Mouse (Mus musculus): ENCODE measurements around the gene Ptpn6. TPM values are rescaled to one million over a fixed set of nuclear protein-coding genes. Genes with fewer than 3 reads are reported as not detected.

Ptpn6 gene
- polyA plus RNA-seq, 1 experiment from 2014 or later: 4.7 TPM

DNA sequence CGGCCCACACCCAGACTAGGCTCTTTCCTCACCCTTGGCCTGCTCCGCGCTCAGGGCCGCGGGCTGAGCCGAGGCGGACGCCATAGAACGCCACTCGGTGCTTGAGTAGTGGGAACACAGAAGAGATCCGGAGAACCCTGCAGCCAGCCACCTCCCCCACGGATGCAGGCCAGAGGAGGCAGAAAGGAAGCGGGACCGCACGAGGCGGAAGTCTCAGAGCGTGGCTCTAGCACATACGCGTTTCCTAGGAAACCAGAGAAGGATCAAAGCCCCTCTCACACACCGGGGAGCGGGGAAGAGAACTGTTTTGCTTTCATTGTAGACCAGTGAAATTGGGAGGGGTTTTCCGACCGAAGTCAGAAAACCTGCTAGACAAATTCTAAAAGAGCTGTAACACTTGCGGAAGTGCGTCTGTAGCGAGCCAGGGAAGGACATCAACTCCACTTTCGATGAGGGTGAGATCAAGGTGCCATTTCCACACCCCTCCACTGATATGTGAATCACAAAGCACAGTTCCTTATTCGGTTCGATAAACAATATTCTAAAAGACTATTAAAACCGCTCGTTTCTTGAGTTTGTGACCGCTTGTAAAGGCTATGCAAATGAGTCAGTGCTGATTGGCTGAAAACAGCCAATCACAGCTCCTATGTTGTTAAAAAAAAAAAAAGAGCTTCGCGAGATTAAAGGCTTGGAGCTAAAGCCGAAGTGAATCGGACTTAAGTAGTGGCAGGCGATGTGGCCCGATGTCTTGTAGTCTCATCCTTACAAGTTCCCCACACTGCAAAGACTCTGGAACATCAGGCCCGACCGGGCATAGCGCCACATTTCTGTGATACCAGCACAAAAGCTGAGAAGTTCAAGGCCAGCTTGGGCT, 2.6 kb upstream of the Ptpn6 start, which contains the start of gene Grcc10:
Grcc10 (minus strand) TSS at position 487 of the 874 bp plus-strand sequence.
- no peaks in the 10 kb centered on the region for H3K27me3 ChIP-seq (replicated peaks; ENCODE audit: control insufficient read depth, insufficient read depth, low read length)
- peak within 1 kb of the TSS; percentile 88 for H3K9ac ChIP-seq (ENCODE audit: low read length)
- peaks cover 22% of the 10 kb centered on the region for H3K4me1 ChIP-seq (ENCODE audit: control insufficient read depth, insufficient read depth, low read length)
- peak; percentile 85 for ATAC-seq
- peak within 1 kb of the TSS; percentile 99 for H3K27ac ChIP-seq (ENCODE audit: low read depth, low read length)
- peak within 1 kb of the TSS; percentile 64 for H3K4me3 ChIP-seq (ENCODE audit: low read depth, low read length)
- H3K36me3 ChIP-seq (ENCODE audit: control insufficient read depth, insufficient read depth, low read length): peaks cover 37% of the 10 kb centered on the region
- peak; percentile 98 for DNase-seq (ENCODE audit: low spot score)
- no peaks in the 10 kb centered on the region for H3K9me3 ChIP-seq (replicated peaks; ENCODE audit: control insufficient read depth, low read length)
- peak within 1 kb of the TSS; percentile 77 for H3K4me2 ChIP-seq (ENCODE audit: low read length)
- under 1% methylated on average over 41 of the region's 41 CpGs for WGBS

DNA sequence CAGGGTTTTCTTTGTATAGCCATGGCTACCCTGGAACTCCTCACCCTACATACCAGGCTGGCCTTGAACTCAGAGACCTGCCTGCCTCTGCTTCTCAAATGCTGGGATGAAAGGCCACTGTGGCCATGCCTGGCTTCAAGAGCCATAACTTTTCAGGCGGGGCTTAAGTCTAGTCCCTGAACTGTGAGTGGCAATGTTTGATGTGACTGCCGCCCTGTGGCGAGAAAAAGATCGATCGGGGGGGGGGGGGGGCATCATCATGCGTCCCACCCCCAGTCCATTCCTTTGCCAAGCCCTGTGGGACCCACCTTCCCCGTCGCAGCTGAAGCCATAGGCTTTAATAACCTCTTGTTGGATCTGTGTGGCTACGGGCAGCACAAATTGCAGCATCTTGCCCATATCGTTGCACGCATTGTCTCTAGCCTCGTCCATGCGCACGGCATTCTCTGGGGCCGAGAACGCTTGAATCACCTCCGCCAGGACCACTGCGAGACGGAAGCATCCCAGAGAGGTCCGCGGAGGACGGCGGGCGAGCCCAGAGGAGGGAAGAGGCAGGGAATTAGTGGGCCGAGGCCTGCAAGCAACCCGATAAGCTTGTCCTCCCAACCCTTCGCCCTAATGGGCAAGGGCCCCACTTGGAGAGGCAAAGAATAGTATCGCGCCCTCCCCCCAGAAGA, 1.8 kb upstream of the Ptpn6 start:
- DNase-seq (ENCODE audit: low spot score): peak; percentile 77
- Histone ChIP-seq H3K4me3 (ENCODE audit: low read depth, low read length) (peak overlapping the region; percentile 64), H3K36me3 (ENCODE audit: control insufficient read depth, insufficient read depth, low read length) (peaks cover 37% of the 10 kb centered on the region), H3K4me1 (ENCODE audit: control insufficient read depth, insufficient read depth, low read length) (peaks cover 21% of the 10 kb centered on the region), H3K27ac (ENCODE audit: low read depth, low read length) (peak overlapping the region; percentile 99), H3K9me3 (replicated peaks; ENCODE audit: control insufficient read depth, low read length) (no peaks in the 10 kb centered on the region), H3K9ac (ENCODE audit: low read length) (peak overlapping the region; percentile 88), H3K27me3 (replicated peaks; ENCODE audit: control insufficient read depth, insufficient read depth, low read length) (no peaks in the 10 kb centered on the region), H3K4me2 (ENCODE audit: low read length) (peak overlapping the region; percentile 77)
- peak; percentile 27 for ATAC-seq
- 0% methylated on average over 29 of the region's 29 CpGs for WGBS

DNA sequence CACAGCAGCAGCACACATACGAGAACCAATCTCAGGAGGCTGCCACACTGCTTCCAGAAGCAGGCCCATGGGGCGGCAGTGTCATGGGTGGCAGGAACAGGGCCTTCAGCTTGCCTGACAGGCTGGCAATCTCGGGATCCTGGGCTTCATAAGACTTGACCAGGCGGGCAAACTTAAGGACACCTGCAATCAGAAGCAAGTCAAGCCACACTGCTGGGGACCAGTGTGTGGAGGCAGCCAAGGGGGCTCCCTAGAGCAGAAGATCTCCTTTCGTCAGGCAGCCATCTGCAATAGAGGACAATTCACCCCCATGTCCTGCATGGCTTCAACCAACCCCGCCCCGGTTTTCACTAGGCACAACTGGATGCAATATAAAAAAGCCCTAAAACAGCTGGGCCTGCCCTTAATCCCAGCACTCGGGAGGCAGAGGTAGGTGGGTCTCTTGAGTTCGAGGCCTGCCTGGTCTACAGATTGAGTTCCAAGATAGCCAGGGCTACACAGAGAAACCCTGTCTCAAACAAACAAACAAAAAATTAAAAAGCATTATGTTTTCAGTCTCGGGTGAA, 800 bp upstream of the Ptpn6 start:
- peak overlapping the region; percentile 88 for H3K9ac ChIP-seq (ENCODE audit: low read length)
- peaks cover 18% of the 10 kb centered on the region for H3K4me1 ChIP-seq (ENCODE audit: control insufficient read depth, insufficient read depth, low read length)
- no peak overlapping the region for H3K27ac ChIP-seq (ENCODE audit: low read depth, low read length)
- no peaks in the 10 kb centered on the region for H3K27me3 ChIP-seq (replicated peaks; ENCODE audit: control insufficient read depth, insufficient read depth, low read length)
- ATAC-seq: no peak
- no peak for DNase-seq (ENCODE audit: low spot score)
- peaks cover 28% of the 10 kb centered on the region for H3K36me3 ChIP-seq (ENCODE audit: control insufficient read depth, insufficient read depth, low read length)
- no peak overlapping the region for H3K4me3 ChIP-seq (ENCODE audit: low read depth, low read length)
- peak overlapping the region; percentile 77; the same call in 1 of the 2 replicates for H3K4me2 ChIP-seq (ENCODE audit: low read length)
- no peaks in the 10 kb centered on the region for H3K9me3 ChIP-seq (replicated peaks; ENCODE audit: control insufficient read depth, low read length)
- WGBS: 88% methylated on average over 10 of the region's 10 CpGs

DNA sequence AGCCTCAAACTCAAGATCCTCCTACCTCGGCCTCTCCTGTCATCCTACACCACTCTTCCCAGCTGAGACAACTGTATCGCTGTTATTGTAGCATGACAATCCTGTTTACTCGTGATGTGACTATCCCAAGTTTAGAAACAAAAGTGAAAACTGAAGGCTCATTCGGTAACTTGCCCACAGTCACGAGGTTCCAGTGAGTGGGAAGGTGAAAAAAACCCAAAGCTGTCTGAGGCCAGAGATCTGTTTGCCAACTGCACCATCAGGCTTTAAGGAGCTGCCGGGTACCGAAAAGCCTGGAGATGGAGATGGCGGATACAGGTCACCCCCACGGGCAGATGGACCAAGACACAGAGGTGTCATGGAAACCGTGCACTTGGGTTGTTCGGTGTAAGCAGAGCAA, 1.5 kb downstream of the Ptpn6 start:
- WGBS: 90% methylated on average over 11 of the region's 11 CpGs
- no peak for ATAC-seq
- no peaks in the 10 kb centered on the region for H3K27me3 ChIP-seq (replicated peaks; ENCODE audit: control insufficient read depth, insufficient read depth, low read length)

DNA sequence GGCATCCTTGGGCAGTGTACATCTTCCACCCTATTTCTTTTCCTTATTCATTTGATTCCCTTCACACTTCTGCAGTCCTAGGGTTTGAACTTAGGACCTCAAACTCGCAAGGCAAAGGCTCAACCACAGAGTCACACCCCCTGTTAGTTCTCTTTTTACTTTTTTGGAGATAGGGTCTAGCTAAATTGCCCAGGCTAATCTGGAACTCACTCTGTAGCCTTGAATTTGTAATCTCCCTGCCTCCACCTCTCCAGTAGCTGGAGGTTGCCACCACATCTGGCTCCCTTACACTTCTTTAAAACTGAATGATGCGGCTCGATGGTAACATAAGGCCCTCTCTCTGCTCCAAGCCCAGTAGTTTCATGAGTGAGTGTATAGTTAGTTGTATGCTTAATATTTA, 4.1 kb downstream of the Ptpn6 start:
- H3K27ac ChIP-seq (ENCODE audit: low read depth, low read length): no peak overlapping the region
- ATAC-seq (no peak), DNase-seq (ENCODE audit: low spot score) (no peak)
- H3K4me3 ChIP-seq (ENCODE audit: low read depth, low read length): no peak overlapping the region
- peaks cover 6% of the 10 kb centered on the region; the same call in 1 of the 2 replicates for H3K36me3 ChIP-seq (ENCODE audit: control insufficient read depth, insufficient read depth, low read length)
- 91% methylated on average over 3 of the region's 3 CpGs for WGBS
- H3K9me3 ChIP-seq (replicated peaks; ENCODE audit: control insufficient read depth, low read length): no peaks in the 10 kb centered on the region
- H3K27me3 ChIP-seq (replicated peaks; ENCODE audit: control insufficient read depth, insufficient read depth, low read length): no peaks in the 10 kb centered on the region
- H3K4me2 ChIP-seq (ENCODE audit: low read length): no peak overlapping the region
- H3K4me1 ChIP-seq (ENCODE audit: control insufficient read depth, insufficient read depth, low read length): peaks cover 5% of the 10 kb centered on the region
- no peak overlapping the region for H3K9ac ChIP-seq (ENCODE audit: low read length)

More for the DNA sequence above, 1.5 kb downstream of the Ptpn6 start:
- no peak overlapping the region for H3K4me3 ChIP-seq (ENCODE audit: low read depth, low read length)
- peaks cover 16% of the 10 kb centered on the region for H3K4me1 ChIP-seq (ENCODE audit: control insufficient read depth, insufficient read depth, low read length)
- peaks cover 6% of the 10 kb centered on the region; the same call in 1 of the 2 replicates for H3K36me3 ChIP-seq (ENCODE audit: control insufficient read depth, insufficient read depth, low read length)
- no peak overlapping the region for H3K4me2 ChIP-seq (ENCODE audit: low read length)
- H3K9ac ChIP-seq (ENCODE audit: low read length): no peak overlapping the region
- H3K27ac ChIP-seq (ENCODE audit: low read depth, low read length): no peak overlapping the region
- DNase-seq (ENCODE audit: low spot score): no peak
- H3K9me3 ChIP-seq (replicated peaks; ENCODE audit: control insufficient read depth, low read length): no peaks in the 10 kb centered on the region

DNA sequence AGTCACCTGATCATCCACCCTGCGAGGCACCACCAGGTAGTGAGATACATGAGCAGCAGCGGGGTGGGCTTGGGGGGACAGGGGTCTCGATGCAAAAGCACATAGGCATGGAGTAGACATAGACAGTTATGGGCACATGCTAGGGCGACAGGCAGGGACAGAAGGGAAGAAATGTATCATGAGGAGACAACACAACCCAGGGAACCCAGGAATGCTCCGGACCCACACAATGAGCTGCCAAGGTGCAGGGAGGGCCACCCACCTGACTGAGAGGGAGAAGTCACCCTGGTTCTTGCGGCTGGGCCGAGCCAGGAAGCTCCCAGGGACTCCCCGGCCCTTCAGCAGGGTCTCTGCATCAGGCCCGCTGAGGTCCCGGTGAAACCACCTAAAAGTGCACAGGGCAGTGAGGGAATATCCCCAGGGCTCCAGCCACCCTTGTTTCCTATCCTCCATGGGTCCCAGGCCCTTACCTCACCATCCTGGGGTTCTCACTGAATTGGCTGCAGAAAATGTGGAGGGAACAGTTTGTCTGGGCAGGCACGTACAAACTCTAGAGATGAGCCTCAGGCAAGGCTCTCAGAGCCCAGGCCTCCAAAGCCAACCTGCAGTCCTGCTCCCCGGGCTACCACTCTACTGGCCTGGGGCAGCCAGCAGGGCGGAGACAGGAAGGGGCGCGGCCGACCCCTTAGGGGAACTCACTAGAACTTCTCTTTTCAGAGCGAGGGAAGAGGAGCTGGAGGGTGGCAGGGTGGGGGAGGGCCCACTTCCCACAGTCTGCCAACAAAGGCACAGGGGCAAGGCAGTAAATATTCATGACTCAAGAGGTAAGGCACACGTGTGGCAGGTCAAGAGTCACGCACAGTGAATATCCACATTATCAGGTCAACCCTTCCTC, 5.8 kb downstream of the Ptpn6 start:
- no peak overlapping the region for H3K4me3 ChIP-seq (ENCODE audit: low read depth, low read length)
- no peaks in the 10 kb centered on the region for H3K4me1 ChIP-seq (ENCODE audit: control insufficient read depth, insufficient read depth, low read length)
- no peaks in the 10 kb centered on the region for H3K36me3 ChIP-seq (ENCODE audit: control insufficient read depth, insufficient read depth, low read length)
- no peak overlapping the region for H3K9ac ChIP-seq (ENCODE audit: low read length)
- no peaks in the 10 kb centered on the region for H3K27me3 ChIP-seq (replicated peaks; ENCODE audit: control insufficient read depth, insufficient read depth, low read length)
- 58% methylated on average over 19 of the region's 19 CpGs for WGBS
- ATAC-seq (no peak), DNase-seq (ENCODE audit: low spot score) (no peak)
- H3K9me3 ChIP-seq (replicated peaks; ENCODE audit: control insufficient read depth, low read length): no peaks in the 10 kb centered on the region
- no peak overlapping the region for H3K27ac ChIP-seq (ENCODE audit: low read depth, low read length)
- H3K4me2 ChIP-seq (ENCODE audit: low read length): no peak overlapping the region

DNA sequence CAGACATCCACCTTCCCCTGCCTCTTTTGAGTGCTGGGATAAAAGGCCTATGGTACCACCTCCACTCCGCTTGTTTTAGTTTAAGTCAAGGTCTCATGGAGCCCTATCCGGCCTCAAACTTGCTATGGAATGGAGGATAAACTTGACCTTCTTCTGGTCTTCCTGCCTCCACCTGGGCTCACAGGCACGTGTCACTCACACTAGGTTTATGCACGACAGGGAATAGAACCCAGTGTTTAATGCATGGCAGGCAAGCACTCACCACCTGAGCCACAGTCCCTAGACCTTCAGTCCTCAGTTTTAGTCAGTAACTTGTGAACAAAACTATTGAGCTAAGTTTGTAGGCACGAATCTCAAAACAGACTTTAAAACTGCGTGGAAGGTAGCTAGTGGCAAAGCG, 7.5 kb downstream of the Ptpn6 start:
- H3K4me2 ChIP-seq (ENCODE audit: low read length): no peak overlapping the region
- no peaks in the 10 kb centered on the region for H3K36me3 ChIP-seq (ENCODE audit: control insufficient read depth, insufficient read depth, low read length)
- no peak overlapping the region for H3K27ac ChIP-seq (ENCODE audit: low read depth, low read length)
- H3K9ac ChIP-seq (ENCODE audit: low read length): no peak overlapping the region
- H3K4me1 ChIP-seq (ENCODE audit: control insufficient read depth, insufficient read depth, low read length): no peaks in the 10 kb centered on the region
- ATAC-seq (no peak), DNase-seq (ENCODE audit: low spot score) (no peak)
- WGBS: 90% methylated on average over 7 of the region's 7 CpGs
- no peaks in the 10 kb centered on the region for H3K9me3 ChIP-seq (replicated peaks; ENCODE audit: control insufficient read depth, low read length)
- no peaks in the 10 kb centered on the region for H3K27me3 ChIP-seq (replicated peaks; ENCODE audit: control insufficient read depth, insufficient read depth, low read length)
- no peak overlapping the region for H3K4me3 ChIP-seq (ENCODE audit: low read depth, low read length)

Data from forebrain, embryonic 14.5 days (tissue).